Mouse (Mus musculus): Measurements from ENCODE around the gene Fn3krp. TPM values are rescaled to one million over a fixed set of nuclear protein-coding genes. Genes with fewer than 3 reads are reported as not detected.
A peak's percentile ranks its signal among the peaks of the same experiment; 100 is the strongest.

The Fn3krp gene
- polyA plus RNA-seq, 1 experiment from 2014 or later = 8.9 TPM

GRCm38 (mm10) chr11:121457874-121458273 is 36.7 kb downstream of the Fn3krp start:
- 94% methylated on average over 3 of the region's 3 CpGs for WGBS
- ATAC-seq (replicated peaks; ENCODE audit: low FRiP score) (no peak), DNase-seq (ENCODE audit: low spot score) (no peak)
- Histone ChIP-seq H3K9ac (ENCODE audit: low read length) (no peak overlapping the region), H3K27ac (ENCODE audit: low read depth, low read length) (no peak overlapping the region), H3K27me3 (ENCODE audit: control insufficient read depth, insufficient read depth, low read length) (no peaks in the 10 kb centered on the region), H3K36me3 (ENCODE audit: control insufficient read depth, insufficient read depth, low read length) (peaks cover 8% of the 10 kb centered on the region), H3K9me3 (ENCODE audit: control insufficient read depth, low read length) (no peaks in the 10 kb centered on the region), H3K4me3 (ENCODE audit: low read depth, low read length) (no peak overlapping the region), H3K4me1 (replicated peaks; ENCODE audit: control insufficient read depth, insufficient read depth, low read length) (no peaks in the 10 kb centered on the region), H3K4me2 (ENCODE audit: low read depth, low read length, severe bottlenecking) (no peak overlapping the region)

DNA sequence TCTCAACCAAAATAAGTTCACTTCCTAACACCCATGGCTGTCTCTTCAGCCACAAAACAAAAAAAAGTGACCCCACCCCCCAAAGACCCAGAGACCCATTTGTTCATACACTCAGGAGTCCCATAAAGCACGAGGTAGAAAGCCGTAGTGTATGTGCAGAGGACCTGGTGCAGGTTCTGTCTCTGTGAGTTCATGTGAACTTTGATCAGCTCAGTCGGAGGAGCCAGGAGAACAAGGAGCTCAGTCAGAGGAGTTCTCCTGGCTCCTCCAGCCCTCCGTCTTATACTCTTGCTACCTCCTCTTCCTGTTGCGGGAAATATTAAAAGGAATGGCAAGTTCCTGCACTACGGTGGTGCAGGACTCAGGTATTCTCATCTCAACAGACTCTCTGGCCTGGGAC is 46.2 kb downstream of the Fn3krp start:
- 89% methylated on average over 6 of the region's 6 CpGs for WGBS
- Histone ChIP-seq H3K9ac (ENCODE audit: low read length) (no peak overlapping the region), H3K27ac (ENCODE audit: low read depth, low read length) (no peak overlapping the region), H3K4me1 (replicated peaks; ENCODE audit: control insufficient read depth, insufficient read depth, low read length) (no peaks in the 10 kb centered on the region), H3K9me3 (ENCODE audit: control insufficient read depth, low read length) (no peaks in the 10 kb centered on the region), H3K4me2 (ENCODE audit: low read depth, low read length, severe bottlenecking) (no peak overlapping the region), H3K27me3 (ENCODE audit: control insufficient read depth, insufficient read depth, low read length) (no peaks in the 10 kb centered on the region), H3K4me3 (ENCODE audit: low read depth, low read length) (no peak overlapping the region), H3K36me3 (ENCODE audit: control insufficient read depth, insufficient read depth, low read length) (peaks cover 4% of the 10 kb centered on the region)
- ATAC-seq (replicated peaks; ENCODE audit: low FRiP score) = no peak
- DNase-seq (ENCODE audit: low spot score) = no peak

DNA sequence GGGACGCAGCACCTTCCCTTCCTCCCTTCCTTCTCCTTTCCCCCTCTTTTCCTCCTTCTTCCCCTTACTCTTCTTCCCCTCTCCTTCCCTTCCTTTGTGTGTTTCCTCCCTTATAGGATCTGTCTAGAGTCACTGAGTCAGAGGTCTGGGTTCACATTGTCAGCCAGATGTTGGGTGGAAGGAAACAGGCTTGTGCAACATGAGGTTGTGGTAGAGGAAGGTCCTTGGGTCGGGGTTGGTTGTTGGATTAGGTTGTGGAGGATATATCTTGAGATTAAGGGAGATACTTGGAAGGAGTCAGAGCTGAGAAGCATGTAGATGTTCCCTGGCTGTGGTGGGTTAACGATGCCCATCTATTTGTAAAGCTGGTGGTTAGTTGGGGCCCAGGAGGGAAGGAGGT is 53.6 kb downstream of the Fn3krp start:
- Histone ChIP-seq H3K27ac (ENCODE audit: low read depth, low read length) (no peak overlapping the region), H3K4me3 (ENCODE audit: low read depth, low read length) (no peak overlapping the region), H3K27me3 (ENCODE audit: control insufficient read depth, insufficient read depth, low read length) (no peaks in the 10 kb centered on the region), H3K4me2 (ENCODE audit: low read depth, low read length, severe bottlenecking) (no peak overlapping the region), H3K36me3 (ENCODE audit: control insufficient read depth, insufficient read depth, low read length) (no peaks in the 10 kb centered on the region; the same call in 1 of the 2 replicates), H3K9ac (ENCODE audit: low read length) (no peak overlapping the region), H3K9me3 (ENCODE audit: control insufficient read depth, low read length) (no peaks in the 10 kb centered on the region), H3K4me1 (replicated peaks; ENCODE audit: control insufficient read depth, insufficient read depth, low read length) (no peaks in the 10 kb centered on the region)
- ATAC-seq (replicated peaks; ENCODE audit: low FRiP score) = no peak
- 91% methylated on average over 3 of the region's 3 CpGs for WGBS
- DNase-seq (ENCODE audit: low spot score) = no peak

GRCm38 (mm10) chr11:121475699-121476415 is 54.7 kb downstream of the Fn3krp start:
- H3K27me3 ChIP-seq (ENCODE audit: control insufficient read depth, insufficient read depth, low read length) = no peaks in the 10 kb centered on the region
- ATAC-seq (replicated peaks; ENCODE audit: low FRiP score) (no peak; the same call in 1 of the 2 replicates), DNase-seq (ENCODE audit: low spot score) (peak; percentile 81)
- H3K9ac ChIP-seq (ENCODE audit: low read length) = no peak overlapping the region
- 38% methylated on average over 9 of the region's 9 CpGs for WGBS
- H3K4me1 ChIP-seq (replicated peaks; ENCODE audit: control insufficient read depth, insufficient read depth, low read length) = no peaks in the 10 kb centered on the region
- no peak overlapping the region for H3K27ac ChIP-seq (ENCODE audit: low read depth, low read length)
- no peaks in the 10 kb centered on the region for H3K9me3 ChIP-seq (ENCODE audit: control insufficient read depth, low read length)
- no peaks in the 10 kb centered on the region; the same call in 1 of the 2 replicates for H3K36me3 ChIP-seq (ENCODE audit: control insufficient read depth, insufficient read depth, low read length)
- H3K4me2 ChIP-seq (ENCODE audit: low read depth, low read length, severe bottlenecking) = no peak overlapping the region
- H3K4me3 ChIP-seq (ENCODE audit: low read depth, low read length) = no peak overlapping the region

DNA sequence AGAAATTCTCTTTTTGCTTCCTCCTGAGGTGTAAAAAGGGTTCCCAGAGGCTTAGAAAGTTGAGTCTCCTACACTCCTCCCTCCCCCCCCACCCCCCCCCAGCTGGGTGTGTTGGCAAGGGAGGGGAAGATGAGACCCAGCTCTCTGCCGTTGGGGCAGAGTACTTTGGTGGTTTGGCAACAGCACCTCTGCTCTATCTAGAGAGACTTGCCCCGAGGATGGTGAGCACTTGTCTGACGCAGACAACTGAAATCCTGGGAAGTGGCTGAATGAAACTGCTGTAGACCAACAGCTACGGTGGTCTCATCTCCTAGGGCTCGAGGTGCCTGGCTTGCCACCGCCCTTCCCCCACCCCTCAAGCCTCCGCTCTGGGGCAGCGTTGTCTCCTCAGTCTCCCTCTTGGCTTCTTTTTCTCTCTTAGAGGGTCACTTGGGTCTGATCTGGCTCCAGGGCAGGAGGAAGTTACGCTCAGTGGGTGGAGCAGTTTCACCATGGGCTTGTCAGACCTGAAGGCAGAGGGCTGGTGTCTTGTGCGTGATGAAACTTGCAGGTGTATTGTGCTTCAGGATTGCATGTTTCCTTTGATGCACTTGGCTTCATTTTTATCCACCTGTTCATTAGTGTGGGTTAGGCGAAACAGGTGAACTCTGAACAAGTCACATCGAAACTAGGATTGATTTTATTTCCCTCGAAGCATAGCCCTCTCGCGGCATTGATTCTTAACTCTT is 58.4 kb downstream of the Fn3krp start:
- no peak overlapping the region for H3K4me3 ChIP-seq (ENCODE audit: low read depth, low read length)
- H3K36me3 ChIP-seq (ENCODE audit: control insufficient read depth, insufficient read depth, low read length) = no peaks in the 10 kb centered on the region; the same call in 1 of the 2 replicates
- DNase-seq (ENCODE audit: low spot score) = no peak
- no peaks in the 10 kb centered on the region for H3K9me3 ChIP-seq (ENCODE audit: control insufficient read depth, low read length)
- H3K27me3 ChIP-seq (ENCODE audit: control insufficient read depth, insufficient read depth, low read length) = no peaks in the 10 kb centered on the region
- no peak overlapping the region for H3K27ac ChIP-seq (ENCODE audit: low read depth, low read length)
- H3K4me1 ChIP-seq (replicated peaks; ENCODE audit: control insufficient read depth, insufficient read depth, low read length) = no peaks in the 10 kb centered on the region
- H3K4me2 ChIP-seq (ENCODE audit: low read depth, low read length, severe bottlenecking) = no peak overlapping the region
- H3K9ac ChIP-seq (ENCODE audit: low read length) = no peak overlapping the region
- no peak for ATAC-seq (replicated peaks; ENCODE audit: low FRiP score)
- WGBS = 92% methylated on average over 15 of the region's 15 CpGs

Small RNAs within 50 kb of the gene (microRNA-seq; reads per million reads assigned to microRNA genes)
- not detected for gene Mir7236 (ENCODE audit: insufficient number of aligned reads)

Other genes starting within 250 kb of the Fn3krp start
- gene Hexdc, start 217.0 kb upstream of the Fn3krp start, polyA plus RNA-seq (2014; fragmentation: Nextera tagmentation; extraction: Ambion mirVana) = 7.3 and 7.8 TPM in 2 replicates
- gene Ogfod3, start 216.7 kb upstream of the Fn3krp start, polyA plus RNA-seq (2014; fragmentation: Nextera tagmentation; extraction: Ambion mirVana) = 20.3 and 20.5 TPM in 2 replicates
- 31.7 and 39.2 TPM in 2 replicates for gene Cybc1, start 192.1 kb upstream of the Fn3krp start, polyA plus RNA-seq (2014; fragmentation: Nextera tagmentation; extraction: Ambion mirVana)
- gene Narf, start 184.1 kb upstream of the Fn3krp start, polyA plus RNA-seq (2014; fragmentation: Nextera tagmentation; extraction: Ambion mirVana) = 58.9 and 70.1 TPM in 2 replicates
- gene Foxk2, start 161.4 kb upstream of the Fn3krp start, polyA plus RNA-seq (2014; fragmentation: Nextera tagmentation; extraction: Ambion mirVana) = 16.4 and 21.8 TPM in 2 replicates
- 99.3 and 107 TPM in 2 replicates for gene Wdr45b, start 67.0 kb upstream of the Fn3krp start, polyA plus RNA-seq (2014; fragmentation: Nextera tagmentation; extraction: Ambion mirVana)
- 1.9 and 2.0 TPM in 2 replicates for gene Rab40b, start 33.1 kb upstream of the Fn3krp start, polyA plus RNA-seq (2014; fragmentation: Nextera tagmentation; extraction: Ambion mirVana)
- gene Fn3k, start 13.5 kb downstream of the Fn3krp start, polyA plus RNA-seq (2014; fragmentation: Nextera tagmentation; extraction: Ambion mirVana) = 1.3 and 1.7 TPM in 2 replicates
- gene Tbcd, start 30.5 kb downstream of the Fn3krp start, polyA plus RNA-seq (2014; fragmentation: Nextera tagmentation; extraction: Ambion mirVana) = 49.8 and 54.9 TPM in 2 replicates
- 0.48 and 0.56 TPM in 2 replicates for gene Zfp750, start 97.9 kb downstream of the Fn3krp start, polyA plus RNA-seq (2014; fragmentation: Nextera tagmentation; extraction: Ambion mirVana)

All from forebrain, embryonic 11.5 days (tissue).